23 mouse cellular contexts compared by ENCODE assay signal in the genomic region with DNA sequence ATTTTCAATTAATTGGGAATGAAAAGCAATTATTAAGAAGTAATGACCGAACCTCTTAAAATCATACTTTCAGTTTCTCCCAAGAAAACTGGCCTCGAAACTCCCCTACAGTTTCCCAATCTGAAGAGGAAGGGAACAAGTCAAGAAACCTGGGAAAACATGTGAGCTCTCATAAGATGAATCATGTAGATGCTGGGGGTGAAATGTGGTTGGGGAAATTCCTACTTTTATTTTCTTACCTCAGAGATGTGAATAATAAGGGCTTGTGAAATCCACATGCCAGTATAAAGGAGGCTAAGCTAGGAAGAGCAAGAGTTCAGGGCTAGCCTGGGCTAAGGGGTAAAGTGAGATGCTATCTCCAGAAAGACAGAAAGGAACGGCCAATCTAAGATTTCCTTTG.
DNase-seq lines count a peak whose midpoint lies in the region; ATAC-seq and TF ChIP-seq lines count a peak whose summit lies in the region.
"Had no signal": no experiment of that assay in that cellular context is flagged by ENCODE, and none has a peak within 500 bp of the region (broad histone marks: within the 10 kb centered on the region; RNA-seq: fewer than 3 reads in every experiment).

No protein-coding gene starts in this region.

- no peak overlapping the region for H3K4me3 ChIP-seq in embryonic fibroblast, embryonic 13.5 days (ENCODE audit: insufficient read depth, low read length)
- no peak overlapping the region for H3K4me3 ChIP-seq in myocyte
- H3K4me3 ChIP-seq in midbrain, embryonic 13.5 days (replicated peaks), result no peak overlapping the region
- H3K4me3 ChIP-seq: embryonic facial prominence, embryonic 10.5 days; embryonic facial prominence, embryonic 12.5 days; erythroblast, embryonic 14.5 days; forebrain, embryonic 13.5 days; forebrain, embryonic 15.5 days had no signal

- H3K27me3 ChIP-seq in myocyte (ENCODE audit: control insufficient read depth, insufficient read depth, insufficient read length), result no peaks in the 10 kb centered on the region
- H3K27me3 ChIP-seq in midbrain, embryonic 13.5 days, result no peaks in the 10 kb centered on the region
- H3K27me3 ChIP-seq: embryonic facial prominence, embryonic 12.5 days; forebrain, embryonic 13.5 days; forebrain, embryonic 15.5 days; Patski had no signal

- over 99% methylated on average over 3 of the region's 3 CpGs for WGBS in midbrain, embryonic 13.5 days

- H3K36me3 ChIP-seq in myocyte (ENCODE audit: control insufficient read depth, insufficient read depth), result peaks cover 3% of the 10 kb centered on the region
- H3K36me3 ChIP-seq in midbrain, embryonic 13.5 days, result no peaks in the 10 kb centered on the region
- H3K36me3 ChIP-seq: embryonic facial prominence, embryonic 10.5 days; embryonic facial prominence, embryonic 12.5 days; forebrain, embryonic 15.5 days had no signal

- H3K4me2 ChIP-seq in myocyte (ENCODE audit: low read depth), result no peak overlapping the region
- no peak overlapping the region for H3K4me2 ChIP-seq in midbrain, embryonic 13.5 days (replicated peaks)
- H3K4me2 ChIP-seq: embryonic facial prominence, embryonic 12.5 days; forebrain, embryonic 13.5 days; forebrain, embryonic 15.5 days had no signal

- no peaks in the 10 kb centered on the region; the same call in 1 of the 2 replicates for H3K4me1 ChIP-seq in embryonic fibroblast, embryonic 13.5 days (ENCODE audit: control insufficient read depth, insufficient read depth, low read length)
- no peaks in the 10 kb centered on the region for H3K4me1 ChIP-seq in midbrain, embryonic 13.5 days (replicated peaks)
- H3K4me1 ChIP-seq: embryonic facial prominence, embryonic 10.5 days; forebrain, embryonic 13.5 days; forebrain, embryonic 15.5 days had no signal

- H3ac ChIP-seq in myocyte (ENCODE audit: control insufficient read depth, insufficient read length), result no peak overlapping the region

- no peak overlapping the region for H3K9ac ChIP-seq in midbrain, embryonic 13.5 days (replicated peaks)
- H3K9ac ChIP-seq: embryonic facial prominence, embryonic 12.5 days; forebrain, embryonic 13.5 days; forebrain, embryonic 15.5 days; forebrain, postnatal 0 days had no signal

- DNase-seq in 3134 (ENCODE audit: extremely low read depth, insufficient read length, low spot score) (peak; percentile 35), 3T3-L1 (ENCODE audit: low read depth, low spot score) (peak; percentile 63)
- DNase-seq in gastrocnemius, postnatal 4 days (ENCODE audit: low spot score in 2 of 2), result no peak
- no peak for DNase-seq in ovary, adult 18-20 months (ENCODE audit: low spot score)
- DNase-seq: adrenal gland, adult 8-10 months; adrenal gland, postnatal 14 days; adrenal gland, postnatal 36 days; cerebellum, adult 11-12 months; cerebellum, adult 2 months; cerebellum, adult 9-10 months; cerebellum, postnatal 10 days; cerebellum, postnatal 25 days; forebrain, postnatal 0 days had no signal

- no peak for ATAC-seq in midbrain, embryonic 13.5 days
- ATAC-seq: activated CD4-positive, CD25-positive, alpha-beta regulatory T cell, adult 4 months; forebrain, embryonic 13.5 days; forebrain, embryonic 15.5 days; forebrain, postnatal 0 days; Patski had no signal

- no peaks in the 10 kb centered on the region for H3K9me3 ChIP-seq in midbrain, embryonic 13.5 days
- H3K9me3 ChIP-seq: embryonic facial prominence, embryonic 10.5 days; embryonic facial prominence, embryonic 12.5 days; forebrain, embryonic 13.5 days; forebrain, embryonic 15.5 days had no signal

- H3K27ac ChIP-seq in embryonic fibroblast, embryonic 13.5 days (ENCODE audit: insufficient read depth, low read length), result peak overlapping the region; percentile 83
- H3K27ac ChIP-seq in midbrain, embryonic 13.5 days, result no peak overlapping the region
- H3K27ac ChIP-seq: embryonic facial prominence, embryonic 10.5 days; embryonic facial prominence, embryonic 12.5 days; forebrain, embryonic 13.5 days; forebrain, embryonic 15.5 days had no signal

- no peak for TF ChIP-seq CTCF in embryonic fibroblast, embryonic 13.5 days (IDR thresholded peaks at IDR 0.05; ENCODE audit: borderline replicate concordance, insufficient read depth, low read length)

- H3K79me2 ChIP-seq in myocyte (ENCODE audit: control insufficient read depth, insufficient read depth), result peaks cover 27% of the 10 kb centered on the region

- TF ChIP-seq POLR2A in embryonic fibroblast, embryonic 13.5 days (IDR thresholded peaks at IDR 0.05; ENCODE audit: low read depth, low read length), result no peak
- TF ChIP-seq POLR2A in myocyte (IDR thresholded peaks at IDR 0.05; ENCODE audit: insufficient read length, low read depth), result no peak

TF ChIP-seq in myocyte, 11 proteins besides CTCF, POLR2A, EP300 and RAD21:
- no peak for TF ChIP-seq REST (IDR thresholded peaks at IDR 0.05; ENCODE audit: insufficient read depth, insufficient read length)
- 0 out of 2 replicates have a peak, but pooled peaks have one; percentile 14 for TF ChIP-seq CEBPB (IDR thresholded peaks at IDR 0.05; ENCODE audit: insufficient read depth, poor library complexity, severe bottlenecking)

Comparison
In these comparisons a context has a peak if more than half of its experiments do, and no peak if none do; other contexts are left out.
1. DNase-seq: peak in 3134 (single experiment) and 3T3-L1 (single experiment); none in gastrocnemius, postnatal 4 days (0 of 2) and ovary, adult 18-20 months (single experiment).